Mouse (Mus musculus) layer of hippocampus, adult 8-10 months (tissue): ENCODE results near the gene Crat. TPM values are rescaled to one million over a fixed set of nuclear protein-coding genes. Genes with fewer than 3 reads are reported as not detected.

Experiments
- DNase-seq, 2 experiments: peaks; one replicate each; pipeline ENCODE4 v3.0.0; 2022; ENCODE audit warnings: low spot score in 2 of 2
- microRNA-seq, 2 experiments: library from miRNA; unstranded; fragments of <30 nt; microRNA quantifications; one replicate each; pipeline ENCODE4 v1.2.0; 2022
- total RNA-seq, 4 experiments: library from RNA; stranded (reverse); gene quantifications; 2 replicates each; pipeline ENCODE4 v1.2.4; 2022

Gene Crat
- total RNA-seq, 4 experiments from 2014 or later: 48.9 to 59.3 (median 50.7) TPM

DNA sequence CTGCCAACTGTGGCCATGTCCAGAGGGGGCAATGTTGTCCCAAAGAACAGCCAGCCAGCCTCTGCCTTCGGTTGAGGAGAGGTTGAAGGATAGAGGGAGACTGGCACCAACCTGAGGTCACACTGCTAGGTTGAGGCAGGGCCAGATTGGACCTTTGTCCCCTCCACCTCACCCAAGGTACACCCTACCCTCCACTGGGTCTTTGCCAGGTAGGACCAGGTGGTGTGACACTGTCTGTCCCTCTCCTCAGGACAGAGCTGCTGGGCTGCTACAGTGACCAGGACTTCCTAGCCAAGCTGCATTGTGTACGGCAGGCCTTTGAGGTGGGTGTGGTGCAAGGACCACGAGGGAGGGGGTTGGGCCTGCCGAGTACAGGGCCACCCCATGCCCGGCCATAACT, 37.9 kb downstream of the Crat start:
- no peak for DNase-seq

DNA sequence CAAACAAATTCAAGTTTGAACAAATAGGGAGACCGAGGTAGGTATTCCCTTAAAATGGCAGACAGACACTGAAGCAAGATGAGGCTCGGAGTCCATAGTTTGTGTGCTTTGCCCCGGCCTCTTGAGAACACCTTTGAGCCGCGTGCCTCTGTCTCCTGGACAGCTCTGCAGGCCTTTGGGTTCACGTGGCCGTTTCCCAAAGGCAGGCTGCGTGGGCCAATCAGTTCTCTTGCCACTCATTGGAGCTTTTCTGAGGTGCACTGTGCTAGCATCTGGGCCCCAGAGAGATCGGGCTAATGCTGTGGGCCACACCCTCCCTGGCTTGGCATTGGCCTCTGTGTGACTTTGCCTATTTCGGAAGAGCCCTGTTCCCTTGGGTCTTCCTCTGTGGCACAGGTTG, 39.7 kb downstream of the Crat start:
- DNase-seq: no peak

DNA sequence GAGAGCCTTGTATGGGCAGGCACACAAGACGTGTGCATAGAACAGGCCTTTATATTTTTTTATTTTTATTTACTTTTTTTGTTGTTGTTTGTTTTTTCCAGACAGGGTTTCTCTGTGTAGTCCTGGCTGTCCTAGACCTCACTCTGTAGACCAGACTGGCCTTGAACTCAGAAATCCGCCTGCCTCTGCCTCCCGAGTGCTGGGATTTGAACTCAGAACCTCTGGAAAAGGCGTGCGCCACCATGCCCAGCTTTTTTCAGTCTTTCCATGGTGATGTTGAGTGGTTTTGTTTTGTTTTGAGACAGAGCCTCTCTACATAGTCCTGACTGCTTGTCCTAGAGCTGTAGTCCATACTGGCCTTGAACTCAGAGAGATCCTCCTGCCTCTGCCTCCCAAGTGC, 42.9 kb downstream of the Crat start:
- no peak for DNase-seq

DNA sequence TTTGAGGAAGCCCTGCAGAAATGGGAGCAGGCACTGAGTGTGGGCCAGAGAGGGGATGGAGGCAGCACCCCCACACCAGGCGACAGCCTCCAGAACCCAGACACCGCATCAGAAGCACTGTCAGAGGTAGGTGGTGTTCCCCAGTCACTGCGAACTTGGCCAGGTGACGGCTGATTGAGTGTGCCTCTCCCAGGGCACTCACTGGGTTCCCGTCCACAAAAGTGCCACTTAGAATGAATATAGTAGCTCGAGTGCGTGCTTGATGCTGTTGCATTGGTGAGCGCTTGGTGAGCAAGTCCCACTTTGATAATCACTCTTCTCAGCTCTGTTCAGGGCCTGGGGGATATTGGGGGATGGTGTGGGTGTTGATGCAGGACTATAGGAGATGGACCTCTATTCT, 44.1 kb downstream of the Crat start:
- DNase-seq: no peak

DNA sequence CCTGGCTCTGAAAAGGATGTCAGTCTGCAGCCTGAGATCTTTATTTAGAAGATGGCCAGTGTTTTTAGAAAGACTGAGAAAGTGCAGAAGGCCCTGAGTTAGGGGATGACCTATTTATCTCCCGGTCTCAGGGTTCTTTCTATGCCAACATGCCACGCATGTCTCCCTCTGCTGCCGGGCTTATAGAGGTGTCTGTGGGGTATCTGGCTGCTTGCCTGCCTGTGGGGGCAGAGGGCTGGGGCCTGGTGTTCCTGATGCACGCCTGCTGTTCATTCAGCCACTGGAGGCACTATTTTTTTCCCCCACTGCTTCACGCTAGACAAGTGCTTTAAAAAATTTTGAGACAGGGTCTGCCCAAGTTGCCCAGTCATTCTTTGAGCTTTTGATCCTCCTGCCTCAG, 49.4 kb downstream of the Crat start:
- DNase-seq: no peak

DNA sequence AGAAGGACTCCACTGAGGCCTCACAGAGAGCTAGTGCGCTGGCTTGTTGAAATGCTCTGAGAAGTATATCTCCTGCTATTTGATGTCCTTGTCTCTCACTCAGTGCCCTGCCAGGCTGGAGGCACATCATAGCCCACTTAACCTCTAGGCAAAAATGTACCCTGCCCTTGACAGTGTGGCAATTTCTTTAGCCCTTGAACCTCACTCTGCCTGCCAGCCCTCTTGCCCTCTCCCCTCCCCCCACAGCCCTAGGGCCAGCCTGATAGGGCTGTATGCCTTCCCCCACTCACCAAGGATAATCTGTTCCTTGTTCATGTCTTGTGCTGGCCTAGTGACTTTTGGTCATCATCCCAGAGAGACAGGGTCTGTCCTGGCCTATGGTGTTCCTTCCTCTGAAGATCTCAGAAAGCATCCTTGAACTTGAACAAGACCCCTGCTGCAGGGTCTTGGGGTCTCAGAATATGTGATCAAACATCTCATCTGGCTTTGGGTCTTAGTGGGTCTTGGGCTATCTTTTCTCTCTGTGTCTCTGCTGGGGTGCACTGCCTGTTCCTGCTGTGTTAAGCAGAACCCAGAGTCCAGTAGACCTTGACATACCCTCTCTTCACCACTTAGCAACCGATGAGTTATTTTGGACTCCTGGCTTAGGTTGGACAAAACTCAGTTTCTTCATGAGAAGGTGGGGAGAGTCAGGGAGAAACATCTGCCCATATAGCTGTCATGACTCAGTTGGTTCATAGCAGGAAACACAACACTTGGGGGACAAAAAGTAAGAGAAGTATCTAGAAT, 50.1 kb downstream of the Crat start:
- DNase-seq: no peak

DNA sequence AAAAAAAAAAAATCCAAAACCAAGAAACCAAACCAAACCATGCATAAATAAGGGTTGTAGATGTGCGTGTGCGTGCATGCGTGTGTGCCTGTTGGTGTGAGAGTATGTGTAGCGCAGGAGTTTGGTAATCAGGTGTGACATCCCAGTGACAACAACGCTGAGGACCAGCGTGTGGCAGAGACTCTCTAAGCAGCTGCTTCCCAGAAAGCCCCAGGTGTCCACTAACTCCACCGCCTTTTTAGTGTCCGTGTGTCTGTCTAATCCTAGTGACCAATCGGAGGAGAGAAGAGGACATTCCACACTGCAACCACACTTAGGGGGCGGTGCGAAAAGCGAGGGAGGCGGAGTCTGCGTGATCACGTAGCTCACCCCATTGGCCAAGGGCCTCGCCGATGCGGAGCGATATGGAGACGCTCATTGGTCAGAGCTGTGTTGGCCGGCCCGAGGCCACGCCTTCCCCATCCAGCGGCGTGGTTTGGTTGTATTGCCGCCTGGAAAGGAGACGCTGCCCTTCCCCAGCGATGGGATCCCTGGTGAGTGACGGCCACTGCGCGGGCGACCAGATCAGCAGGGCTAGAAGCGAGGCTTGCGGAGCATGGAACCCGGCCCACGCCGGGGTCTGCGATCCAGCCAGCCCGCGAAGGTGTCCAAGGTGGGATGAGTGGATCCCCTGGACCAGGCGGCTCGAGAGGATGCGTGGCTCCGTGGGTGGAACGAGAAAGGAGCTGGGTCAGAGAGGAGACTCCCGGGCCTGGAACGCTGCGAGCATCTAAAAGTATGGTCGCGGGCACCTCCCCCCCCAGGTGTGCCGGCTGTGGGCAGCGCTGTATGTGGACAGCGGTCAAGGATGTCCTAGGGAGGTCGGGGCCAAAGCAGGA, 51.6 kb downstream of the Crat start, which contains the start of gene Miga2:
TSS of gene Miga2 (plus strand) at position 461 of the 878 bp plus-strand sequence.
- DNase-seq: peak; percentile 99

DNA sequence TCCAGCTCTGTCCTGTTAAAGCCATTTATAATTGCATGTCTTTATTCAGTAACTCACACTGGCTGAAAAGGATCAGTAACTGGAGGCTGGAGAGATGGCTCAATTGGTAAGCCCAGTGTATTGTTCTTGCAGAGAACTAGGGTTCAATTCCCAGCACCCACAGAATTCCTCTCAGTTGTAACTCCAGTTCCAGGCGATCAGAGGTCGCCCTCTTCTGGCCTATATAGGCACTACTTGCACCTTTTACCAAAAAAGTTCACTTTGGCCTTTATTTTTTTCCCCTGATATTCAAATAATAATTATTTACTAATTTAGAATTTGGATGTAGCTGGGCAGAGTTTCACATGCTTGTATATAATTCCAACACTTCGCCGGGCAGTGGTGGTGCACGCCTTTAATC, 52.7 kb downstream of the Crat start:
- DNase-seq: no peak

DNA sequence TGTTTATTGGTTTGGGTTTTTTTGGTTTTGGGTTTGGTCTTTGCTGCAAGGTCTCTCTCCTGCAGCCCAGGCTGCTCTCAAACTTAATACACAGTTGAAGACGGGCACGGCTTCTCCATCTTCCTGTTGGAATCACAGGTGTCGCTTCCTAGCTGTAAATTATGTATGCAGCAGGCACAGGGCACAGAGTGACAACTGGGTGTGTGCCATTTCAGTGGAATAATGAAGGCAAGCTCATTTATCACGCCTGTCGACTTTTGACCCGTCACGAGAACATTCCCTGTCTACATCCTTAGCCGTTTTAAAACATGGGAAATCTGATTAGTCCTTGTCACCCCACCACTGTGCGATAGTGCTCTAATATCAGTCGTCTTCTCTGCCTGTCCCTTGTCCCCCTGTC, 55.0 kb downstream of the Crat start:
- DNase-seq: no peak

DNA sequence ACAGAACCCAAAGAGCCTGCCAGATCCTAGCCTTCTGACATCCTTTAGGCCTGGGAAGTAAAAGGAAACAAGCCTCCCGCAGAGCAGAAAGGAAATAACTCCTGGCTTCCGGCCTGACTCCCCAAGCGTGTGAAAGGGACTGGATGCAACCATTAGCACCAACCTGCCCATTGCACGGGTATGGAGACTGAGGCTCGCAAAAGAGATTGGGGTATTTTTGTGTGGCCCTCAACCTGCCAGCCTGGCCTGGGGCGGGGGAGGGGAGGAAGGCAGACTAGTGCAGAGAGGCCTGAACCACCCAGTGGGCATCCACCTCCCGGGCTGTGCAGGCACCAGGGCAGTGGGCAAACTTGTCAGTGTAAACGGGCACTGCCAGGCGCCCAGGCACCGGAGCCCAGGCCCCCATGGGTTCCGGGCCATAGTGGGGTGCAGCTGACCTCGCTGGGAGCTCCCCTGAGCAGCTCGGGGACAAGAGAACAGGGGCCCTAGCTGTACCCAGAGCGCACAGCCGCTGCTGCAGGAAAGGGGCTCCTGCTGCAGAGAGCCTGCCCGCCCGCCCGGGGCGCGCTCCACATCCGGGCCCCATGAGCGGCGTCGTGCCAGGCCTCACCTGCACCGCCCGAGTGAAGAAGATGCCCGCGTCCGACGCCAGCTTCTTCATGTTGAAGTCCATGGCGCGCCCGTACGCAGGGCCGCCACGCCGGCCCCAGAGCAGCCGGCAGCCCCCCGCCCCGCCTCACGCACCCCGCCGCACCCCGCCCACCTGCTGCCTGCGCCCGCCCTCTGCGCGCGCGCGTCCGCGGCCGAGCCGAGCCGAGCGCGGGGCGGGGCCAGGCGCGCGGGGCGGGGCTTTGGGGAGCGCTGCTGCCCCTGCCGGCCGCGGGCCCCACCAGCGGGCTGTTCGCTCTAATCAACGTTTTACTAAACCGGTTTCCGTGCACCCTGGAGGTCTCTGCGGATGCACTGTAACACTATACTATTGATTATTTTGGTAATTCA, 56.8 kb downstream of the Crat start, which contains the start of gene Sh3glb2:
TSS of gene Sh3glb2 (minus strand) at position 805 of the 999 bp plus-strand sequence.
- DNase-seq: peak in 1 of 2 experiments; percentile 68

DNA sequence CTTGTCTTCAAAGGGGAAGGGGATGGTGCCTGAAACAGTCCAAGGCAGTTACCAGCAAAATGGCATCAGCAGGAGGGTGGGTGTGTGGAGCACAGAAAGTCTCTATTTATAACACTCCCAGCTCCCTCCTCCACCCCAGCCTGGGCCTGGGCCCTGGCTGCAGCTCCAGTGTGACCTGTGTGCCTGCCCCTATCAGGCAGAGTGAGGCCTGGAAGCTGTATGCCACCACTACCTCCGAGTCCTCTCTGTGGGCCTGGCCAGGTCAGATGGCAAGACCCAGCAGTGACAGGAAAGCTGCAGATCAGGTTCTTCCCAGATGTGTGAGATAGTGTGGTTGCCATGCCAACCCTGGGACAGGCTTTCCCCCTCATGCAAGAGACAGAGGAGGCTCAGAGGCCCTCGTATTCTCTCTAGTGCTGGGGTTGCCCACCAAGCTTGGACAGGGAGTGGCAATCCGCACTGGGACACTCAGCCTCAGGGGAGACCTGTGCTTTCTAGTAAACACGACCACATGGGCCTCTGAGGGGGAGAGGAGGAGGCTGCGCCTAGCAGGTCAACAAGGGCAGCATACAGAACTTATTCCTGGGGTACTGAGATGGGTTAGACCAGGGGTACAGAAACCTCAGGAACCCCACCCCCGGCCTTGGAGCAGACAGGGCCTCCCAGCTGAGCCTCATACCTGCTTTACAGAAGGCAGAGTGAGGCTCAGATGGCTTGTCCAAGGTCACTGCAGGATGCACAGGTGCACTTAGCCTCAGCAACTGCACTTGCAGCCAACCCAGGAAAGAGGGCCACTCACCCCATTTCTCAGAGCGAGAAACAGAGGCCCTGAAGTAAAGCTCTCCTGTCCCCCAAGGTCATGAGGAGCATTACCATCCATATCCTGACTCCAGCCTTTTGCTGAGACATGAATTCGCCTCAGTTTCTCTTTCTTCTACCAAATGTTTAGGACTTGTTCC, 57.8 kb downstream of the Crat start:
- DNase-seq: no peak

DNA sequence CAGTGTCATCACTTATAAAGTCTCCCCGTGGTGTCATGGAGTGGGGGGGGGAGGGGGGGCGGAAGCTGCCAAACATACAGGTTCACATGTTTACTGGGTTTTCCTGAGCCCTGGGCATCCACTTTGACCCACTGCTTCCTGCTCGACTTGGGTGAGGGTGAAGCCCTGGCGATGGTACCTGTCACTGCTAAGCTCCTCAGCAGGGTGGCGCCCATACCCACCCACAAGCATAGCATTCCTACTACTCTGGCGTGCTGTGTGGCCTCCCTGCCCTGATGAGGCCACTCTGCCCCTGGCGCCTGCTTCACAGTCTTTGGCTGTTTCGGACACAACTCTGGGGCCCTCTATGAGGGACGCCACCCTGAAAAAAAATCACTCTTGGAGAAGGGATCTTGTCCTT, 58.7 kb downstream of the Crat start:
- no peak for DNase-seq

DNA sequence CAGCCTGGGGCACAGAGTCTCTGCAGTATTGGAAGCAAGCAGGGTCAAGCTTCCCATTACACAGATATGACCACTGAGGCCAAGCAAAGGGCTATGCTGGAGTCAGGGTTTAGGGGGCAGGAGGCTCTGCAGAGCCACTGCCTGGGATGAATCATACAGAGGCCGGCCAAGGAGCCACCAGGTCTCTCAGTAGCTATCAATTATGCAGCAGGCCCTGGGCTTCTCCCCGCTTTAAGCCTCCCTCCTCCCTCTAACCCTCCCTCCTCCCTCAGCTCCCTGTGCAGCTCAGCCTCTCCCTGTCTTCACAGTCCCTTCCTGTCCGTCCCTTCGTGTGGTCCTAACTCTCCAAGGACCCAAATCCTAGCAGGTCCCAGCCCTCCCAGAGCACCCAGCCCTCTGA, 59.3 kb downstream of the Crat start:
- no peak for DNase-seq

DNA sequence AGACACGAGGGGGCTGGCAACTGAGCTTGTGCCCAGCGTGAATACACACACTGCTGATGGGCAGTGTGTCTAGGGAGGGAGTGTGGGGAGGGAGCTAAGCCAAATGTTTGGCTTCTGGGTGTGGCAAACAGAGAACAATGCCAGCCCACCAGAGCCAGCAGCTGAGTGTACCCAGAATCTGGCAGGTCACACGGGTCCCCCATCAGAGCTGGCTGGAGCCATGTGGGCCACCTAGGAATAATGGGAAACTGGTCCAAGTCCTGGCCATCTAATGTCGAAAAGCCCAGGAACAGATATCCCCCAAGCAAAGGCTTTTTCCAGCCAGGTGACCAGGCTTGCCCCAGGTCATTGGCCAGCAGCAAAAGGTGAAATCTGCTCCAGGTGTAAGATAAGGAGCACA, 59.8 kb downstream of the Crat start:
- no peak for DNase-seq

DNA sequence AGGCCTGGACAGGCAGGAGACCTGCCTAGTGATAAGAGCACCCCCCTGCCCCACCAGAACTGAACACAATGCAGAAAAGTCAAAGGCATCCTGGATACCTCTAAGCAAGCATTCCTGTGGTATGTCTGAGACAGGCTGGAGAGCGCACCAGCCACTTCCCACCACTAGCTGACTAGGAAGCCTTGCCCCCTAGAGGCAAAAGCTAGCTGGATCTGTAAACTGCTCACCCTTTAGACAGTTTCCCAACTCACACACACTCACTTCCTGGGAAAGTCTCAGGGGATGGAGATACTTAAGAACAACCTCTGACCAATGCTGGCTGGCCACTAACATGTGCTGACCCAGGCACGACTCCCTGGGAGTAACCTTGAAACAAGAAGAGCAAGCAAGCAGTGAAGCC, 64.5 kb downstream of the Crat start:
- DNase-seq: no peak

Small RNA genes within 50 kb of the gene (microRNA-seq; reads per million reads assigned to microRNA genes)
- gene Gm47292: 0 reads per million in 2 experiments

Other genes starting within 250 kb of the Crat start
- 10 to 100 TPM; 18.7 to 28.3 (median 21.4) TPM for gene Endog, start 244.3 kb downstream of the Crat start, total RNA-seq
- gene Spout1, start 237.4 kb downstream of the Crat start, total RNA-seq: 10 to 100 TPM; 32.9 to 40.2 (median 35.2) TPM
- gene Kyat1, start 210.0 kb downstream of the Crat start, total RNA-seq: 10 to 100 TPM; 15.6 to 19.9 (median 16.9) TPM
- 10 to 100 TPM; 54.5 to 70.6 (median 60.3) TPM for gene Lrrc8a, start 178.1 kb downstream of the Crat start, total RNA-seq
- gene Gm28035, start 175.2 kb downstream of the Crat start, total RNA-seq: 10 to 100 TPM in 2 of 4 experiments, 1 to 10 TPM in 2; 6.7 to 11.6 (median 9.9) TPM
- 10 to 100 TPM; 19.3 to 33.3 (median 24.4) TPM for gene Phyhd1, start 149.6 kb downstream of the Crat start, total RNA-seq
- gene Gm28038, start 134.8 kb downstream of the Crat start, total RNA-seq: not detected
- 10 to 100 TPM; 20.4 to 24.6 (median 23.6) TPM for gene Dolk, start 129.5 kb downstream of the Crat start, total RNA-seq
- gene Nup188, start 129.4 kb downstream of the Crat start, total RNA-seq: 10 to 100 TPM; 18.6 to 22.4 (median 20.6) TPM
- 100 to 1,000 TPM; 230 to 295 (median 278) TPM for gene Sh3glb2, start 56.5 kb downstream of the Crat start, total RNA-seq
- 100 to 1,000 TPM; 104 to 146 (median 121) TPM for gene Miga2, start 51.6 kb downstream of the Crat start, total RNA-seq
- gene Dolpp1, start 23.6 kb downstream of the Crat start, total RNA-seq: 10 to 100 TPM; 23.2 to 30.7 (median 25.1) TPM
- gene Ptpa, start 226 bp upstream of the Crat start, total RNA-seq: 100 to 1,000 TPM; 165 to 175 (median 173) TPM
- gene Ier5l, start 58.4 kb upstream of the Crat start, total RNA-seq: 10 to 100 TPM; 11.6 to 12.5 (median 12.4) TPM
- 10 to 100 TPM in 1 of 4 experiments, 1 to 10 TPM in 3; 3.4 to 11.0 (median 7.0) TPM for gene Cstad, start 179.2 kb upstream of the Crat start, total RNA-seq